ENCODE assay signal across 18 mouse cellular contexts in genomic region chr12:8071286-8071685, GRCm38 (mm10).
DNase-seq lines count a peak whose midpoint lies in the region; TF ChIP-seq lines count a peak whose summit lies in the region.
"Had no signal": no experiment of that assay in that cellular context is flagged by ENCODE, and none has a peak within 500 bp of the region (broad histone marks: within the 10 kb centered on the region; RNA-seq: fewer than 3 reads in every experiment).

No protein-coding gene starts in this region.

- TF ChIP-seq POLR2A in testis, adult 2 months (IDR thresholded peaks at IDR 0.05; ENCODE audit: control insufficient read depth, low read depth, low read length) = no peak
- no peak for TF ChIP-seq POLR2A in embryonic fibroblast, embryonic 13.5 days (IDR thresholded peaks at IDR 0.05; ENCODE audit: low read depth, low read length)

- H3K4me3 ChIP-seq in testis, adult 2 months (ENCODE audit: control insufficient read depth, low read depth, low read length) = peak overlapping the region; percentile 28; the same call in 1 of the 2 replicates
- no peak overlapping the region for H3K4me3 ChIP-seq in C2C12 (ENCODE audit: insufficient read depth, poor library complexity, severe bottlenecking)
- H3K4me3 ChIP-seq in embryonic fibroblast, embryonic 13.5 days (ENCODE audit: insufficient read depth, low read length) = no peak overlapping the region
- H3K4me3 ChIP-seq: embryonic facial prominence, embryonic 10.5 days; embryonic facial prominence, embryonic 12.5 days; erythroblast, embryonic 14.5 days; forebrain, embryonic 10.5 days; forebrain, embryonic 12.5 days had no signal

- no peaks in the 10 kb centered on the region for H3K79me2 ChIP-seq in C2C12 (ENCODE audit: control insufficient read depth, insufficient read depth)

- no peak overlapping the region for H3K27ac ChIP-seq in testis, adult 2 months (ENCODE audit: control insufficient read depth, insufficient read depth, low read depth, low read length)
- H3K27ac ChIP-seq in embryonic fibroblast, embryonic 13.5 days (ENCODE audit: insufficient read depth, low read length) = peak overlapping the region; percentile 57
- H3K27ac ChIP-seq: embryonic facial prominence, embryonic 10.5 days; embryonic facial prominence, embryonic 12.5 days; forebrain, embryonic 10.5 days; forebrain, embryonic 12.5 days had no signal

- H3ac ChIP-seq in C2C12 (ENCODE audit: control insufficient read depth, insufficient read length, low read depth) = peak overlapping the region; percentile 7

- no peak for DNase-seq in testis, postnatal 14 days (ENCODE audit: low spot score)
- DNase-seq in cerebellum, adult 9-11 months = no peak
- DNase-seq in Muller cell, postnatal 12 days (ENCODE audit: inconsistent ontology term) = no peak
- DNase-seq in frontal cortex, postnatal 36 days (ENCODE audit: low spot score in 2 of 2) = no peak
- DNase-seq: B cell, adult 2 months; cerebellum, adult 11 months; cerebellum, adult 18-20 months; cerebellum, adult 8-10 months; cerebellum, postnatal 10 days; cerebellum, postnatal 25 days had no signal

- no peaks in the 10 kb centered on the region for H3K79me3 ChIP-seq in C2C12 (ENCODE audit: low read depth)

- TF ChIP-seq CTCF in testis, adult 2 months (IDR thresholded peaks at IDR 0.05; ENCODE audit: control insufficient read depth, insufficient read depth, insufficient replicate concordance, low read depth, low read length) = no peak
- TF ChIP-seq CTCF in C2C12 (IDR thresholded peaks at IDR 0.05; ENCODE audit: control insufficient read depth, insufficient read depth, insufficient read length) = no peak
- no peak for TF ChIP-seq CTCF in embryonic fibroblast, embryonic 13.5 days (IDR thresholded peaks at IDR 0.05; ENCODE audit: borderline replicate concordance, insufficient read depth, low read length)

- no peaks in the 10 kb centered on the region for H3K27me3 ChIP-seq in testis, adult 2 months (ENCODE audit: control insufficient read depth, insufficient read depth, low read length)
- H3K27me3 ChIP-seq in C2C12 (ENCODE audit: control insufficient read depth, insufficient read depth, insufficient read length) = no peaks in the 10 kb centered on the region
- H3K27me3 ChIP-seq: embryonic facial prominence, embryonic 12.5 days; forebrain, embryonic 12.5 days had no signal

- H3K4me1 ChIP-seq in testis, adult 2 months (ENCODE audit: control insufficient read depth, insufficient read depth, low read length) = no peaks in the 10 kb centered on the region
- peaks cover 7% of the 10 kb centered on the region for H3K4me1 ChIP-seq in embryonic fibroblast, embryonic 13.5 days (ENCODE audit: control insufficient read depth, insufficient read depth, low read length)
- H3K4me1 ChIP-seq: forebrain, embryonic 10.5 days; forebrain, embryonic 12.5 days had no signal

- no peaks in the 10 kb centered on the region for H3K36me3 ChIP-seq in testis, adult 2 months (ENCODE audit: control insufficient read depth, insufficient read depth, low read length)
- no peaks in the 10 kb centered on the region for H3K36me3 ChIP-seq in C2C12 (ENCODE audit: control insufficient read depth, insufficient read depth)
- H3K36me3 ChIP-seq: embryonic facial prominence, embryonic 10.5 days; embryonic facial prominence, embryonic 12.5 days; forebrain, embryonic 10.5 days; forebrain, embryonic 12.5 days had no signal

TF ChIP-seq in C2C12, 6 proteins besides CTCF, POLR2A, EP300 and RAD21:
- no peak for TF ChIP-seq USF1 (IDR thresholded peaks at IDR 0.05; ENCODE audit: low read depth)
- TF ChIP-seq MAX (IDR thresholded peaks at IDR 0.05) = no peak
- no peak for TF ChIP-seq MYOG (IDR thresholded peaks at IDR 0.05; ENCODE audit: control insufficient read depth, extremely low read depth, insufficient read length)
- TF ChIP-seq MYOD1 (IDR thresholded peaks at IDR 0.05; ENCODE audit: control insufficient read depth, insufficient read length, low read depth) = no peak
- no peak for TF ChIP-seq CEBPB (IDR thresholded peaks at IDR 0.05; ENCODE audit: low read depth)
- no peak for TF ChIP-seq FOSL1 (IDR thresholded peaks at IDR 0.05; ENCODE audit: insufficient read depth, low read length, poor library complexity, severe bottlenecking)
